Mouse (Mus musculus) spleen, postnatal 4 days (tissue): Measurements from ENCODE around the gene Wnt8b.
A peak's percentile ranks its signal among the peaks of the same experiment; 100 is the strongest.

Source experiments
- DNase-seq, 2 experiments: peaks; one replicate each; pipeline ENCODE4 v3.0.0; 2022; ENCODE audit warnings: low spot score in 2 of 2

The Wnt8b gene

DNA sequence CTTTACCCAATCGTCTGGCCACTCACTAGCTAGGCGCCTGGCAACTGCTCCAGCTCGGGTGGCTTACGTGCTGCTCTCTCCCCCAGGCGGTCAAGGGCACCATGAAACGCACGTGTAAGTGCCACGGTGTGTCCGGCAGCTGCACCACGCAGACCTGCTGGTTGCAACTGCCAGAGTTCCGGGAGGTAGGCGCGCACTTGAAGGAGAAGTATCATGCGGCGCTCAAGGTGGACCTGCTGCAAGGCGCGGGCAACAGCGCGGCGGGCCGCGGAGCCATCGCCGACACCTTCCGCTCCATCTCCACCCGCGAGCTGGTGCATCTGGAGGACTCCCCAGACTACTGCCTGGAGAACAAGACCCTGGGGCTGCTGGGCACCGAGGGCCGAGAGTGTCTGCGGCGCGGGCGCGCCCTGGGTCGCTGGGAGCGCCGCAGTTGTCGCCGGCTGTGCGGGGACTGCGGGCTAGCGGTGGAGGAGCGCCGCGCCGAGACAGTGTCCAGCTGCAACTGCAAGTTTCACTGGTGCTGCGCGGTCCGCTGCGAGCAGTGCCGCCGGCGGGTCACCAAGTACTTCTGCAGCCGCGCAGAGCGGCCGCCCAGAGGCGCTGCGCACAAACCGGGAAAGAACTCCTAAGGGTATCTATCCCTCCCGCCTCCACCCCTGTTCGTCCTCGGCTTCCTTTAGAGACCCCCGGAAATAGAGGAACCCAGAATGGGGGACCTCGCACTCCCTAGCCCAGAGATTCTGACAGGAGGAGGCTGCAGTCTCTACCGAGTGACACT, 18.4 kb downstream of the Wnt8b start:
- DNase-seq: no peak

DNA sequence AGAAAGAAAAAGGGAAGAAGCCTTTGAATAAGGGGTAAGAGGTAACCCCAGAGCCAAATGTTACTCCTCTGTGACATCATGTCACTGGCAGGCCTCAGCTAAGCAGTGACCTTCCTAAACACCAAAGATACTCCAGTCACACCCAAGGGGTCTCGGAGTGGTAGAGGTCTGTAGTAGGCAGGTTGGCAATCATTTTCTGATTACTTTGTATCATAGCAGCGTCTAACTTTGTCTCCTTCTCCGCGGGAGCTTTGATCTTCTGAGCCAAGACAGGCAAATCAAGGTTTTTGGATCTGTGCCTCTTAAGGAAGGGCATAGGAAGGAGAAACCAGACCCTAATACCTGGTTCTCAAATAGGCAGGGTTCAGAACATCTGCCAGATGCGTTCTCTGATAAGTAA, 19.3 kb downstream of the Wnt8b start:
- no peak for DNase-seq

DNA sequence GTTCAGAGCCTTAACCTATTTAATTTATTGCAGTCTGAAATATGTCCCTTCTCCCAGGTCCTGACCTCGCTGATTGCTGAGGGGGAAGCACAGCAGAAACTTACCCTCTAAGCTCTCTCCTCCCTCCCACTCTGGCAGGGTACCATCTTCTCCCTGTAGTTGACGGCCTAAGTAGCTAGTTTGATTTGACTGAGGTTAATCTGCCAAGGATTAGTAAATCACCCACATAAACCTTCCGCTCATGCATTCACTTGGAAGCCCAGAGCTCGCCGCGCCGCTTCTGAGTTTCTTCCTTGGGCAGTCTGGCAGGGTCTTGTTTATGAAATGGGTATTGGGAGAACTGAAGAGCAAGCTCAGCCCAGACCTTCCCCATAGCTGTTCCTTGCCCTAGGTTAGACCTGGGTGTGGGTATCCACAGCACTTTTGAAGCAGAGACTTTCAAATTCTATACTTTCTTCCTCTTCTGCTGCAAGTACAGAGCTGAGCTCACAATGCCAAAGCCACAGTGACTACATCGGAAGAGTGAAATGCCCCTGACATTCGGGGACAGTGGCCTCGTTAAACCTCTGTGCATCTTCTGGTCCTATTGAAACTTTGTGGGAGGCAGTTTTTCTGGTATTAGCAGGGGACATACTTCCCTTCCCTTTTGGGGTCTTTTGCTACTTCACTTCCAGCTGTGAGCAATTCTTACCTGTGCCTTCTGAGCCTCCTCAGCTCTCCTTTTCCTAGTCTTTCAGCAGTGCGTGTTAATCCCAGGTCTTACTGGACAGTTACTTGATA, 20.0 kb downstream of the Wnt8b start:
- no peak for DNase-seq

DNA sequence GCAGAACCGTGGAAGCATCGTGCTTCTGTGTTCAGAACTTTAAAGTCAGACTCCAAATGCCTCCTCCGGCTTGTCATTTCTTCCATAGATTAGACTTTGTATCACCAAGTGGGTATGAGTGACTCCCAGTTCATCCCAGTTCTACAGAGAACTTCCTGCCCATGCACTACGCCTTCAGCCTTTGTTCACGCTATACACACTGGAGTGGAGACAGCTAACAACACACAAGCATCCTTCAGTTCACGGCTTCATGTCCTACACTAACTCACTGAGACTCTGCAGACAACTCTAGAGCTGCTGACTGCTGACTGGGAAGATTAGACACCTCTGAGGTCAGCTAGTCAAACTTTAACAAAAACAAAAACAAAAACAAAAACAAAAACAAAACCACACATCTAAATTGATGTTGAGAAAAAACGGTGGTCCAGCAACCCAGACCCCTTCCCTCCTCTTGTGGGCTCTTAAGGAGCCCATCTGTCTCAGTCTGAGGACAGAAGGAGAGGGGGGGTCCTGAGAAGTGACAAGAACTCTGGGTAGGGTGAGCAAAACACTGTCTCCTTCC, 20.7 kb downstream of the Wnt8b start:
- no peak for DNase-seq

DNA sequence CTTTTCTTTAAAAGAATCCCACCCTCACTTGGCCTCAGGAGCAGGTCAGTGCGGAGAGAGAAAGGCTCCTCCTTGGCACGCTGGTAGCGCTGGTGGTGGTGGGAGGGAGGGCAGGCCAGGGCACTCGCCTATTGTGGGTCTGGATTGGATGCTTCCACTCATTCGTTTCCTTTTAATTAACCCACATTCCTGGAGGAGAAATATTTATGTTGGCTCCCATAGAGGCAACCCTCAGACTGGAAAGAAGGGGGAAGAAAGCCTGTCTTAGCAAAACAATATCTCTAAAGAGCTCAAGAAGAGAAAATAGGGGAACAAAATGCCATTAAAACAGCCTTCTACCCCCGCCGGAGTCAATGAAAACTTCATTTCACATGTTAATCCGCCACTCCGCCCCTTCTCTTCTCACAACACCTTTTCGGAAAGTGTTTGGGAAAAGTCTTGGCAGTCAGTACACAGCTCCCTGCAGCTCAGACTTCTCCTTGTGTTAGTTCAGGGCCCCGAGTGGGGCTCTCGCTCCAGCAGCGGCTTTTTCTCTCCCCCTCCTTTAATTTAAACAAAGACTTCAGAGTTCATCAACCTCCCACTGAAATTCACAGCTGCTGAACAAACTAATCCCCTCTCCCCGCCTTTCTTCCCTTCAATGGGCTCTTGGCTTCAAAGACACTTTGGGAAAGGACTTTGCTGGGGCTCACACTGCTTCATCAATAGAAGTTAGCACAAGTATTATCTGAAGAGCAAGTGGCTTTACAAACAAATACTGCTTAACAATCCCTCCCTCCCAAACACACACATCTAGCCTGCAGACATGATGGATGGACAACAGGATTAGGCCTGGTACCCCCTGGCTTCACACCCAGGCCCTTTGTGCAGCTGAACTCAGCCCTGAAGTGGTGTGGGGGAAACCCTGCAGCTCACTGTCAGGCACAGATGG, 21.5 kb downstream of the Wnt8b start:
- DNase-seq: no peak

DNA sequence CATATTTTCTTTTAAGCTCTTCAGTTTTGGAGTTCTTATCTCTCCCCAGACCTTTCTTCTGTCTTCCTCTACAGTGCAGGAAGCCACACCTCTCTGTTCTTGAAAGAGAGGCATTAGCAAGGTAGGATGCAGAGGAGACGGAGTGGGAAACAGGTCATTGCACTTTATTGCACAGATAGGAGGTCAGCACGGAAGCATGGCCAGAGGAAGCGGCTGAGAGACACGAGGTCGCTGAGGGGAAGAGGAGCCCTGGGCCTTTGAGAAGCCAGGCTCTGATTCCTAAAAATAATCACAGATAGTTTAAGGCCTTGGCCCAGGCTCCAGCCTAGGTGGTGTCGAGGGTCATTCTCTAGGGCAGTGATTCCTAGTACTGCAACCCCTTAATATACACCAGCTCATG, 22.5 kb downstream of the Wnt8b start:
- no peak for DNase-seq

DNA sequence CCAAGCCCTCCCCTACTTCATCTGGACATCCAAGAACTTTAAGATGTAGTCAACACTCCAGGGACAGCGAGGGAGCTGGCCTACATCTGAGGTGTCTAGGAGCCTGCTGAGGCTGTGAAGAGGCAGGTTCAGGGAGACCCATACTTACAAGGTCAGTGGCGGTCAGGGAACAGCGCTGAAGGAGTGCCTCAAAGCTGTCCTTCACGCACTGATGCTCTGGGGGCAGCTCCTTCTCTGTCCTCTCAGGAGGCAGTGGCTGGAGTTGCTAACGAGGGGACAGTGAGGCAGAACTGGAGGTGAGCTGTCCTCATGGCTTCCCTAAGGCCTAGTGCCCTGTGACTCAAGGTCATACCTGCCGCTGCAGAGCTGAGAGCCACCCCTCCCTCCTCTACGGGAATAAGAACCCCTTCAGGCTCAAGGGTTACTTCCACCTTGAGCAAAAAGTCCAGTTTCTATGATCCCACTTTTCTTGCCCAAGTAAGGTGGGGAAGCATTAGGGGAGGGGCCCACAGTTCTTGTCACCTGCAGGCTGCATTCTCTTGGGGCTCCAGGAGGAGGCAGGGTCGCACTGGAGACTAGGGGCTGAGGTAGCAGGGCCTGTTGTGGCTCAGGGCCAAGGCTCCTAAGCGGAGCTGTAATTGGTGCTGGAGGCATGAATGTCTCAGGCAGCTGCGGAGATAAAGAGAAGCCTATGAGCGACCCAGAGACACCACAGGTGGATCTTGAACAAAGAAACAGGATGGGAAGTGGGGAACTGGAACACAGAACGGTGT, 24.9 kb downstream of the Wnt8b start:
- DNase-seq: no peak

DNA sequence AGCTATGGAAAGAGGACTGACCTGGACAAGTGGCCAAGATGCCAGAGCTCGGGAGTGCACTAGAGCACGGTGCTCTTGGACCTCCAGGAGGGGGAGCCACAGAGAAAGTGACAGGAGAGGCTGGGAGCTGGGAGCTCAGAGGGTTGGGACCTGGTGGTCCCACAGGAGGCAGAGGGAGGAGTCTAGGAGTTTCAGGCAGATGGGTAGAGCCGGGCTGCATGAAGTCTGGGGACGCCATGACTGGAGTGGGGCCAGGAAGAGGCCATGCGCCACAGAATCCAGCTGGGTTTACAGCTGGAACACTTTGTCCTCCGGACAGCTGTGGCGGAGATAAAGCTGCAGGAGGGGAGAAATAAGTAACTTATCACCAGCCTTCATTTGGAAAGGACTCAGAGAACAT, 25.9 kb downstream of the Wnt8b start:
- no peak for DNase-seq

DNA sequence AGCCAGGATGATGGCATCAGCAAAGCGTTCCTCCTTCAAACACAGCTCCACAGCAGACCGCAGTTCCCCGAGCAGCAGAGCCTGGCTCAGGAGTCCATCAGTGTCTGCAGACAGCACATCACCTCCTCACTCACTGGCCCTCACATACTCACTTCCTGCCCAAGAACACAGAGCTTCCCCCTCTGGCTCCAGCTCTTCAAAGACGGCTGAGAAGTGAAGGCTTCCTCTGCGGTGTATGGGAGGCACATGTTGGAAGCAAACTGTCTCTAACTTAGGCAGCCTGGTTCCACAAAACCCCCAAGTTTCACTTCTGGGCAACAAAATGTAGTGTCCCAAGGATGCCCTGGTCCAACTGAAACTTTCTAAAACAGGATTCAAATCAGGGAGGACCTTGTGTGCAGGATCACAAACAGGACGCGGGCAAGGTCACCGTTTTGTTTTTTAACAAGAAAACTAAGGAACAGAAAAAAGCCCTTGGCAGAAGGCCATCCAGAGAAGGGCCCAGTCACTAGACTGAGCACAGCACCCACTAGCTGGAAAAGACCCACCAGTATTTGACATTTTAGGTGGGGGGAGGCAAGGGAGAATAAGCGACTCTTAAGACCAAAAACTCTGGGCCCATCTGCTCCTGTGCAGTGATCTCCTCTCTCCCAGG, 32.4 kb downstream of the Wnt8b start:
- no peak for DNase-seq

DNA sequence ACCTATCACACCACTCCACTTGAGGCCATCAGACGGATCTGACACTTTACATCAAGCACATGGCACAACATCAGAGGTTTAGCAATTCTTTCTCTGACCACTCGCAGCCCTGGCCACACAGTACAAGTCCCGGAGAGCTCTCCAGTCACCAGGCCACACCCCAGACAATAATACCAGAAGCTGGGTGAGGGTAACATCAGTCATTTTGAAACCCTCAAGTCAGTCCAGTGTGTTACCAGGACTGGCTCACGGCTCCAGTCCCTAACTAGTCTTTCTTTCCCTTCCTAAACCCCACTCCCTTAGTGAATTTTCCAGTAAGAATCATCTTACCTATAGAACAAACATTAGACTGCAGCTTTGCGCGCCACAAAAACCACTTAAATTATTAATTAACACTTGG, 36.7 kb downstream of the Wnt8b start:
- no peak for DNase-seq

DNA sequence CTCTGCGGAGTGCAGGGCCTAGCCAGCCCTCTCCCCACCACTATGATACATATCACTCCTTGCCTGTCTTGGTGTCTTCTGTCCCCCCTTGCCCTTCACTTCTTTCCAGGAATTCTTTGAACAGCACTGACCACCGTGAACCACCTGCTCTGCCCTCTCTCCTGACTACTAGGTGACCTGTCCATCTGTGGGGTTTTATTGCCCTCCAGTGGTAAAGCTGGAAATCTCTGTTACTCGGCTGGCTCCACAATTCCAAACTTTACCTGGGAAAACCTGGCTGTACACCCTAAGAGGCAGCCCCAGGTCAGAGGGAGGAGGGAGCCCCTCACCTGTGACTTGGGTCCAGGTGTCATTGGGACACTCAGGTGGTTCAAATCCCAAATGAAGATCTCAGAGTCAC, 42.1 kb downstream of the Wnt8b start:
- no peak for DNase-seq

DNA sequence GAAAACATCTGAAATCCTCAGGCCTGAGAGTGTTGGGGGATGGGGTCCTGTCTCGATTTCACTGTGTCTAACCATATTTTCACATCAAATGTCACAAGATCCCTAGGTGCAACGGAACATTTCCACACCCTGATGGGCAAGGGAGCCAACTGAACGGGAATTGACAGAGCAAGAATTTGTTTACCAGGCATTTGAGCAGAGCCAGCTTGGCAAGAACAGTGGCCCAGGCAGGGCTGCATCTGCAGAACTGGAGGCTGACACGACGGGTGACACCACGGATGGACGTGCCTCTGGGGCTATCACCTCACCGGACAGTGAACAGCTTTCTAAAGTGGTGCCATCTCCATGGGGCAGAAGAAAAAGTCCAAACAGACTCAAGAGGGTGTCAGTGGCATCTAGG, 44.1 kb downstream of the Wnt8b start:
- DNase-seq: no peak

DNA sequence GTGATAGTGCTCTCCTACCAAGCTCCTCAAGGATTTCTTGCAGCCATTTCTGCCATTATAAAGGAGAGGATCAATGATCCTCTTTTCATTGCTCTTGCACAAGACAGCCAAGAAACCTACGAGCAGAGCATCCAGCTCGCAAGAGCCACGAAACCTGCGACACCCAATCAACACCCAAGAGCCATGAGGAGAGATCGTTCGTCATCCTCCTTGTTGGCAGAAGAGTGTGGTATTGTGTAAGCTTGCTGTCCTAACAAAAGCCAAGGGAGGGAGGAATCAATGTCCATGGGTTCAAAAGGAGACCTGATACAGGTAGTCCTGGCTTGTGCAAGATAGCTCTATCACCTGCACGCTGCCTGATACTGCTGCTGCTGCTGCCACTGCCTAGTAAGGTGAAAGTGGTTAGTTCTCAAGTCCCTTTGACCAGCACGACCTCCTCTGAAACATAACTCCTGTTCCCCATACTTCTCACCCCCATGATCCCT, 49.5 kb downstream of the Wnt8b start:
- no peak for DNase-seq

DNA sequence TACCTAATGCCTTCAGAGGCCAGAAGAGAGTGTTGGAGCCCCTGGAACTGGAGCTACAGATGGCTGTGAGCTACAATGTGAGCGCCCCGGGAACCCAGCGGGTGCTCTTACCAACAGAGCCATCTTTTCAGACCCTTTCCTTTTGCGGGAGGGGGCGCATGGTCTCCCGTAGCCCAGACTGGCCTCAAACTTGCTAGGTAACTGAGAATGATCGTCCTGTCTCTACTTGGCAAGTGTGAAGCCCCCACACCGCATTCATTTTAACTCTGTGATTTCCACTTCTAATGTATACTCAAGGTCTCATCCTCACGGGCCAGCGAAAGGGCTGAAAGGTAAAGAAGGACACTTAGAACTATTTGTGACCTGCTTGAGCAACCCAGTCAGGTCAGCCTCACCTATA, 51.1 kb downstream of the Wnt8b start:
- no peak for DNase-seq

DNA sequence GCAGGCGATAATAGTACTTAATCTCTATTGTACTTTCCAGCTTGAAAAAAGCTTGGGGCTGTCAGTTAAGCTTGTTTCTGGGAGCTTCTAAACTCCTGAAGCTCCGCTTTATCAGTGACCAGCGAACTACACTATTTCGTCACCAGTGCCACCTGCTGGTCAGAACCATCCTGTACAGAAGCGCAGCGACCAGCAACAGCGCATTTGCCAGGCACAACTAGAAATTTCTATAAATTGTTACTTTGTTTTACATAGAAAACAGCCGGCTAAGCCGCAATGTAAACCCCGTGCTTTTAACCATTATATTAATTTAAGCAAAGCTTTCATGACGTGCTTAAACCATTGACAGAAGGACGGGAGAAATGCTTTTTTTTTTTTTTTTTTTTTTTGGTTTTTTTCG, 51.5 kb downstream of the Wnt8b start:
- peak; percentile 75 to 87 for DNase-seq

DNA sequence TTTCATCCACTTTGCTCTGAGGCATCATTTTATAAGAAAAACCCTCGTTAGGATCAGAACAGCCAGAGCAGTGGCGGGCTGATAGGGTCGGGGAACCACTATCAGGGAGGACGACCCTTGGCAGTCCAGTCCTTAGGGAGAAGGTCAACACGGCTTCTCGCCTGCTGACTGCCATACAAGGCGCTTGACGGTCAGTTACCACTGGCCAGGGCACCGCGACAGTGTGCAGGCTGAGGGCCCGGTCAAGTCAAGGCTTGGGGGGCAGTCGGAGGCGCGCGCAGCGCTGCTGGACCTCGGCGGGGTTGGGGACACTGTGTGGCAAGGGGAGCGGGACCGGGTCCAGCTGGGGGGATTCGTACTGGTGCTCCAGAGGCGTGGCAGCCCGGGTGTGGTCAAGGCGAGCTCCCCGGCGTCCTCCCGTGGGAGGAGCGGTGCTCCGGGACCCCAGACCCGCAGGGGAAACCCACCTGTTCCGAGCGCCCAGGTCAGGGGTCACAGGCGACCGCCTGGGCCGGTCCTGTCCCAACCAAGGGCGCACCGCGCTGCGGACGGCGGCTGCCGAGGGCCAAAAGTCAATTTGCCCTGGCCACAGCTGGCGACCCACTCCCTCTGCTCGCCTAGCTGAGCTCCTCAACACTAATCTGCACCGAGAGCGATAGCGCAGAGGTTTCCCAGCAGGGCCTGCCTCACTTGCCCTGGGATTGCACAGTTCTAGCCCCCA, 52.2 kb downstream of the Wnt8b start, which contains the start of gene Sec31b:
Gene Sec31b, minus strand, starts transcription at position 544 of the 721 bp plus-strand sequence.
- DNase-seq: peak; percentile 33 to 71

DNA sequence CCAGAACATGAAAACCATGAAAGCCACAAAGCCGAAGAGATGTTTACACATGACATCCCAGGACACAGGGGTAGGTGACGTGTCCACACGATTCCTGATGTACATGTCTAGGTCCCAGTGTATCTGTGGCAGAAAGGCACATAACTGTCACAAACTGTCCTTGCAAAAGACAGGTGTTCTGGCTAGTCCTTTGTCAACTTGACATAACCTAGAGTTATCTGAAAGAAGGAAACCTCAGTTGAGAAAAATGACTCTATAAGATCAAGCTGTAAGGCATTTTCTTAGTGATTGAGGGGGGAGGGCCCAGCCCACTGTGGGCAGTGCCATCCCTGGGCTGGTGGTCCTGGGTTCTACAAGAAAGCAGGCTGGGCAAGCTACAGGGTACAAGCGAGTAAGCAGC, 59.5 kb downstream of the Wnt8b start, which contains the start of gene Gm20538:
Gene Gm20538, minus strand, starts transcription at position 101 of the 400 bp plus-strand sequence.
- no peak for DNase-seq

DNA sequence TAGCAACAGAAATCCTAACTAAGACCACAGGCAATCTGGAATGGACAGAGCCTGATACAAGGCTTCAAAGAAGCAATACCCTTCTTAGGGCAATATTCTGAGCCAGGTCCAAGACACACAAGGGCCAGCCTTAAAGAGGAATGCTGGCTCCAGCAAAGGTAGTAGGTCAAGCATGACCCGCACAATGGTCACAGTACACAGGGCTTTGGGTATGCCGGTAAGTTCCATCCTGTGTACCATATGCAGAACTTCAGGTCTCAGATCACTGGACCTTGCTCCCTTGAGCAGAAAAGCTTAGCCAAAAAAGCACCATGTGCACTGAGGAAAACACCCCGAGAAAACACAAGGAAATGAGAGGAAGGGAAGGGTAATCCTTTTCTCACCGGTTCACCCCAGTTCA, 60.0 kb downstream of the Wnt8b start:
- DNase-seq: no peak

DNA sequence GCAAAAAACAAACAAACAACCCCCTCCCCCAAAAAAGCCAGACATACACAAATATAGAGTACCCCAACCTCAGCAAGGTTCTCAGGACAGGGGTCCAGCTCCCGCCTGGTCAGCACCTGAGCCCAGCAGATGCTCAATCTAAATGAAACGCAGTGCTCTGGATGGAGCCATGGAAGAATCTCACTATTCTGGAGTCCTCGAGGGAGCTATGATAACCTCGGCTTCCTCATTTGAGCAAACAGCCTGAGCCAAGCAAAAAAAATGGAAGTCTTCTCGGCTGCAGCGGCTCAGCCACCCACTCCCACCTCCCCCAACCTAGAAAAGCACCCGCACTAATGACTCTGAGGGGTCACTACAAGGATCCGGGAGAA, 61.2 kb downstream of the Wnt8b start:
- no peak for DNase-seq
